Mouse (Mus musculus) limb, embryonic 15.5 days (tissue): Measurements from ENCODE around the gene Selenof. TPM values are rescaled to one million over a fixed set of nuclear protein-coding genes. Genes with fewer than 3 reads are reported as not detected.
A peak's percentile ranks its signal among the peaks of the same experiment; 100 is the strongest.

Experiments
- ATAC-seq: fragments of 200-750 bp; cut with Nextera tagmentation; 2 replicates; pipeline ENCODE4 v1.8.0; 2017; ENCODE audit warnings: low read depth, moderate TSS enrichment; ENCODE audit not compliant: insufficient number of reproducible peaks, low FRiP score, low TSS enrichment
- H3K27ac ChIP-seq: fragments of 300-500 bp; sonication (generic); 2 replicates; pipeline ENCODE4 v1.5.1; 2015; ENCODE audit warnings: moderate library complexity, mild to moderate bottlenecking, inconsistent platforms
- H3K27me3 ChIP-seq: fragments of 300-500 bp; sonication (generic); 2 replicates; pipeline ENCODE4 v1.6.1; 2015; ENCODE audit warnings: inconsistent platforms
- H3K36me3 ChIP-seq: fragments of 300-500 bp; sonication (generic); 2 replicates; pipeline ENCODE4 v1.6.1; 2015; ENCODE audit warnings: inconsistent platforms
- H3K4me1 ChIP-seq: fragments of 300-500 bp; sonication (generic); 2 replicates; pipeline ENCODE4 v1.6.1; 2015; ENCODE audit warnings: inconsistent platforms
- H3K4me2 ChIP-seq: fragments of 300-500 bp; sonication (generic); 2 replicates; pipeline ENCODE4 v1.6.1; 2015; ENCODE audit warnings: mild to moderate bottlenecking, inconsistent platforms
- H3K4me3 ChIP-seq: fragments of 300-500 bp; sonication (generic); 2 replicates; pipeline ENCODE4 v1.5.1; 2015; ENCODE audit warnings: mild to moderate bottlenecking, inconsistent platforms
- H3K9ac ChIP-seq: fragments of 300-500 bp; sonication (generic); 2 replicates; pipeline ENCODE4 v1.6.1; 2015; ENCODE audit warnings: inconsistent platforms
- H3K9me3 ChIP-seq: fragments of 300-500 bp; sonication (generic); 2 replicates; pipeline ENCODE4 v1.6.1; 2016; ENCODE audit warnings: inconsistent platforms
- WGBS: fragments of 180-500 bp; shearing (Covaris S2); methylation state at CpG from one replicate; pipeline ENCODE4 v1.1.7; 2015; 5-methylcytosine and 5-hydroxymethylcytosine counted together
- polyA plus RNA-seq: library from polyadenylated mRNA; unstranded; fragments of >200 nt; fragmentation: Nextera tagmentation; extraction: Ambion mirVana; gene quantifications from 2 replicates; pipeline ENCODE4 v1.2.1, GENCODE M21; 2015

Selenof gene
- polyA plus RNA-seq, 1 experiment from 2014 or later: 689 TPM

DNA sequence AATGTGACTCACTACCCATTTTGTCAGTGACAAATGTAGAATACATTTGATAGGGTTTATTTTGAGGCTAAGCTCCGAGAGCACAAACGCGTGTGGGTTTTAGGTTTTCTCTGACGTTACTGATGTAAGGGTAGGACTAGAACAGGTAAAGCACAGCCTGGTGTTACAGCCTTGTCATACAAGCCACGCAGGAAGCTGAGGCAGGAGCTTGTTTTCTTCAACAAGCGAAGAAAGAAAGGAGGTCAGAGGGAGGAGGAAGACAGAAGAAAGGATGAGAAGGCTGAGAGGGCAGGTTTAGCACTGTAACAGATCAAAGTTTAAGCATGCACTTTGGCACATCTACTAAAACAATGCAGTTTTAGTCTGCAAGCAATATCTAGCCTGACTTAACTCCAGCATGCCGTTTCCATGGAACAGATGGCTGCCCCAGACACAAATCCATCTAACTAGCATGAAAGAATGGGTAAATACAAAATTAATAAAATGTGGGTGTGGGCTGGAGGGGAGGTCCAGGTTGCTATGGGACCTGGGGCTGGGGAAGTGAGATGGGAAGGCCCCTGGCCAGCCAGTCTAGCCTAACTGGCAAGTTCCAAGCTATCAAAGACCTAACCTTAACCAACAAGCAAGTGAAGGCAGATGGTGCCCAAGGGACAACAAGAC is 21.8 kb upstream of the Selenof start:
- ATAC-seq: no peak
- Histone ChIP-seq H3K9ac (no peak overlapping the region), H3K27ac (no peak overlapping the region), H3K9me3 (no peaks in the 10 kb centered on the region), H3K36me3 (no peaks in the 10 kb centered on the region), H3K4me3 (no peak overlapping the region), H3K4me1 (peaks cover 18% of the 10 kb centered on the region), H3K27me3 (no peaks in the 10 kb centered on the region), H3K4me2 (no peak overlapping the region)
- 81% methylated on average over 7 of the region's 7 CpGs for WGBS

DNA sequence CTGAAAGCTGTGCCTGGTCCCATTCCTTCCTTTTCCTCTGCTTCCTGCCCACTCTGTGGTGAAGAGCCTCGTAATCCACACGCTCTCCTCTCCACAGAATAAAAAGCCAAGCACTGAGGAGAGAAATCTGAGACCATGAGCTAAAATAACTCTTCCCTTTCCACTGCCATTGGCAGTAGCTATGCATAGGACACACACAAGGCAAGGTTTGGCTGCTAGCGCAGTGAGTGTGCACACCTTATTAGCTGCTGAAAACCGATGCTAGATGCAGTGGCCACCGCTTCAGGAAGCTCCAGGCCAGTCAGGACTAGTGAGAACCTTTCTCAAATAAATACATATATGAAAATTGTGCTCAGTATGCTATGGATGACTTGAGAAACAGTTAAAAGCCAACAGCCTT is 20.1 kb upstream of the Selenof start:
- H3K27me3 ChIP-seq: no peaks in the 10 kb centered on the region
- H3K27ac ChIP-seq: no peak overlapping the region
- no peak overlapping the region for H3K4me3 ChIP-seq
- peaks cover 17% of the 10 kb centered on the region for H3K4me1 ChIP-seq
- no peaks in the 10 kb centered on the region for H3K9me3 ChIP-seq
- no peak overlapping the region for H3K9ac ChIP-seq
- ATAC-seq: no peak
- no peaks in the 10 kb centered on the region for H3K36me3 ChIP-seq
- no peak overlapping the region for H3K4me2 ChIP-seq
- WGBS: 82% methylated on average over 5 of the region's 5 CpGs

DNA sequence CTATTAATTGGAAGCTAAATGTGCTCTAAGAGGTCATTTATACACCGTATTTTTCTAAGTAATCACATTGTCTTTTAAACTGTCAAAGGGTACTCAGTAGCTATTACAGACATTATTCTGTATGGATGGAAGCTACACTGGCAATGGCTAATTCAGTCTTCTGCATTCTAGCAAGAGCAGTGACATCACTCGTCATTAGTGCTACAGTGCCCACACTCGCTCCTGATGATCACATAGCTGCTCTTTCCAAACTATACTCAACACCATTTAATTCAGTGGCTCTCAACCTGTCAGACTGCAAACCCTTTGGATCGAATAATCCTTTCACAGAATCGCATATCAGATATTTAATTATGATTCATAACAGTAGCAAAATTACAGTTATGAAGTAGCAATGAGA is 19.4 kb upstream of the Selenof start:
- Histone ChIP-seq H3K4me3 (no peak overlapping the region), H3K9ac (no peak overlapping the region), H3K27me3 (no peaks in the 10 kb centered on the region), H3K36me3 (no peaks in the 10 kb centered on the region), H3K27ac (no peak overlapping the region), H3K4me2 (no peak overlapping the region), H3K9me3 (no peaks in the 10 kb centered on the region), H3K4me1 (peaks cover 15% of the 10 kb centered on the region)
- WGBS: 89% methylated on average over 5 of the region's 5 CpGs
- ATAC-seq: no peak

DNA sequence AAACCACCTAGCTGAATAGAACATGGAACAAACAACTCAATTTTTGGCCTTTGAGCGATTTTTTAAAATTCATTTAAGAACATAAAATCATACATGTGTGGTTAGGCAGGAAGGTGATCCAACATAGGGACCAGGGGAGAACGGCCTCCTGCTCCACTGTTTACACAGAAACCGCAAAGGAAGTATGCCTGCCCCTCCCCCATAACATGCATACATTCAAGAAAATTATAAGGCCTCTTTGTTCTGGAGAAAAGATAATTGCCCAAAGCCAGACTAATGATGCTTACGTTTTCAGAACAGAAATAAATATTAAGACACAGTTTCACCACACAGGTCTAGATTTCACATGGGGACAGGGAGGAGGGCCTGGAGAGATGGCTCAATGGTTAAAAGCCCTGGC is 18.7 kb upstream of the Selenof start:
- Histone ChIP-seq H3K27ac (0 out of 2 replicates have a peak overlapping the region, but pooled peaks have one; percentile 59), H3K4me3 (no peak overlapping the region), H3K9ac (no peak overlapping the region), H3K27me3 (no peaks in the 10 kb centered on the region), H3K4me1 (peaks cover 10% of the 10 kb centered on the region), H3K36me3 (no peaks in the 10 kb centered on the region), H3K9me3 (no peaks in the 10 kb centered on the region), H3K4me2 (no peak overlapping the region)
- no peak for ATAC-seq
- 50% methylated on average over 4 of the region's 4 CpGs for WGBS

DNA sequence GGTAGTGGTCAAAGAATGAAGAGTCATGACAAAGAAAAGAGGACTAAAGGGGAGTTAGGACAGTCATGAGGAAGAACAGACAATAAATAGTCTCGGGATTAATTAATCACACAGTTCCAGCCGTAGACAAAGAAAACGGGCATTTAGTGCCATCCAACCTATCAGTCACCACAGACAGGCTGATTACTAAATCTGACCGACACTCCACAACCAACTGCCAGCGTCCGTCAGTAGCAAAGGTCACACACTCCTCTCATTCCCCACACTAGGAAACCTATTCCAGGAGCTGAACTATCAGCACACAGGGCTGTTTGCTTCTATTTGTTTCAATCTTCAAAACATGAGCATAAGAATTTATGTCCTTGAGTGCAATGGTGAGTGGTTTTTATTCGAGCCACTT is 16.2 kb upstream of the Selenof start:
- no peak overlapping the region for H3K4me3 ChIP-seq
- no peak overlapping the region for H3K4me2 ChIP-seq
- peaks cover 22% of the 10 kb centered on the region for H3K4me1 ChIP-seq
- no peaks in the 10 kb centered on the region for H3K36me3 ChIP-seq
- no peak overlapping the region for H3K27ac ChIP-seq
- H3K9me3 ChIP-seq: no peaks in the 10 kb centered on the region
- WGBS: 71% methylated on average over 7 of the region's 7 CpGs
- no peak for ATAC-seq
- no peaks in the 10 kb centered on the region for H3K27me3 ChIP-seq
- H3K9ac ChIP-seq: no peak overlapping the region

DNA sequence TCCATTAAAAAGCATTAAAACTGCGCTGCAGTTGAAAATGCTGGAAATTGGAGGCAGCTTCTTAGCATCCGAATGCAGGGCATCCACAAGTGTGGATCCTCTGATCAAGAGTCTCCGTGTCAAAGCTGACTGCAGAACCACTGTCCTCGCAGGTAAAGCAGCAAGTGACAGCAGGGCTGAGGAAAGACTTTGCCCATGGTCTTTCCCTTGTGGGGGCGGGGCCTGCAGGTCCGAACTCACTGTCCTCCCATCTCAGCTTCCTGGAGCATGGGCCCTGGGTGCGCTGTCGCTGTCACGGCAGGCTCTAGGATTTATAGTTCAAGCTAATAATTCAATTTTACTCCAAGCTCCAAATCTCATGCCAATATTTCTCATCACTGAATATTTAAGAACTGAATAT is 15.6 kb upstream of the Selenof start:
- Histone ChIP-seq H3K36me3 (no peaks in the 10 kb centered on the region), H3K27me3 (no peaks in the 10 kb centered on the region), H3K9ac (no peak overlapping the region), H3K4me1 (peaks cover 25% of the 10 kb centered on the region), H3K27ac (no peak overlapping the region), H3K9me3 (no peaks in the 10 kb centered on the region), H3K4me3 (no peak overlapping the region), H3K4me2 (no peak overlapping the region)
- WGBS: 73% methylated on average over 9 of the region's 9 CpGs
- ATAC-seq: no peak

DNA sequence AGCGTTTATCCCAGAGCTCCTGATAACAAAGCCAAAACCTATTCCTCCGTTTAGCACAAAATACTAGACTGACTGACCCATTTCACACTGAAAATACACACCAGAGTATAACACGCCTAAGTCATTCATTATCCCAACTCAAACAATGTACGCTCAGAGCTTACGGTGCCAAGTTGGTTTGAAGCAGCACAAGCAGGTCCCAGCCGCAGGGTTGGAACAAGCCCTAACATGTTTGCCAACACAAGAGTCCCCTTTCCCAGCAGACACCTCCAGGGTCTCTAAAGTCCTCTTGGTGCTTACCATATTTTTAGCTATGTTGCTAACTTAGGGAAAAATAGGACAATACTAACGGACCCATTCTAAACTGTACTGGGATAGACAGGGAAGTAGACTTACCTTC is 15.0 kb upstream of the Selenof start:
- no peak overlapping the region for H3K4me2 ChIP-seq
- WGBS: 85% methylated on average over 7 of the region's 7 CpGs
- no peak overlapping the region for H3K27ac ChIP-seq
- no peak for ATAC-seq
- H3K9me3 ChIP-seq: no peaks in the 10 kb centered on the region
- no peaks in the 10 kb centered on the region for H3K27me3 ChIP-seq
- H3K4me1 ChIP-seq: peaks cover 26% of the 10 kb centered on the region
- no peak overlapping the region for H3K4me3 ChIP-seq
- no peaks in the 10 kb centered on the region for H3K36me3 ChIP-seq
- no peak overlapping the region for H3K9ac ChIP-seq

DNA sequence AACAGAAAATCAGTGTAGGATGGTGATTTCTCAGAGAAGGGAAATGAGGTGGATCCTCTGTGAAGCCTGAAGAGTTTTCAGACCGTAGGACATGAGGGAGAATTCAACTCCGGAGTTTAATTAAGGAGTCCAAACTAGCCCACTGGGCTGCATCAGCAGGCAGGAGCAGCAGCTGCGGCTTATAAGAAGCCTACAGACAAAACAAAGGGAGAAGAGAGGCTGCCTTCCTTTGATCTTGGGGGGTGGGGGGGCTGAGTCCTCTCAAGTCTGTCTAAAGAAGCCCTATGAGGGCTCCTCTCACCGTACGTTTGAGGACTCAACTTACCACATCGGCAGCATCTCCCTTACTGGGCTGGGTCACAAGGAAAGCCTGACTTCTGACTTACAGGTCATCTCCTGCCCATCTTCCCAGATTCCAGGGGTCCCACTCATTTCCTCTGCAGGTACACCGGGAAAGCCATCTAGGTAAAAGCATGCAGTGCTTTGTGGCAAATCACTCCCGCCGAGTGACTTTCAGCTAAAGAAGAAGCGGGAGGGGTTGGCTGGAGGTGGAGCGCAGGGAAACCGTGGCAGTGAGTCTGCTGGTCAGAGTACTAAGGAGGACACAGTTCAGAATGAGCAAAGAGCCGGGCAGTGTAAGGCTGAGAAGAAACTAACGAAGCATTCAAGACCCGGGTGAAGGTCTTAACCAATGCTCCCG is 13.3 kb upstream of the Selenof start:
- Histone ChIP-seq H3K4me2 (0 out of 2 replicates have a peak overlapping the region, but pooled peaks have one; percentile 17), H3K27me3 (no peaks in the 10 kb centered on the region), H3K4me3 (no peak overlapping the region), H3K9me3 (no peaks in the 10 kb centered on the region), H3K27ac (no peak overlapping the region), H3K4me1 (peaks cover 19% of the 10 kb centered on the region), H3K9ac (no peak overlapping the region), H3K36me3 (no peaks in the 10 kb centered on the region)
- ATAC-seq: no peak
- 19% methylated on average over 16 of the region's 16 CpGs for WGBS

DNA sequence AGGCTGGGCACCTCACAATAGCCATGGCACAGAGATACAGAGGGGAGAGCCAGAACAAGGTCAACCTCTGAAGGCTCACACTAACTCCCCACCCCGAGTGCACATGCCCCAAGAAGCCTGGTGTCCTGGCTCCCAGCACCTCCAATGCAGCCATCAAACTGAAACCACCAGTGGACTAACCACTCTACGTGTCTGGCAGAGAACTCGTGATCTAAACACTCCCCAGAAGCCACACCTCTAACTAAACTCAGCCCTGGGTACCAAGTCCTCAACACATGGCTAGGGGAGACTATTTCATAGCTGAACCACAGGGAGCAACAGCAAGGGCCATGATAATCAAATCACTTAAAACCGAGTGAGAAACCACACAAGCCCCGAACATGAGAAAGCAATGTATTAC is 11.8 kb upstream of the Selenof start:
- no peaks in the 10 kb centered on the region for H3K27me3 ChIP-seq
- ATAC-seq: no peak
- H3K9ac ChIP-seq: no peak overlapping the region
- WGBS: 28% methylated on average over 5 of the region's 5 CpGs
- no peak overlapping the region for H3K4me3 ChIP-seq
- H3K9me3 ChIP-seq: no peaks in the 10 kb centered on the region
- H3K4me2 ChIP-seq: 0 out of 2 replicates have a peak overlapping the region, but pooled peaks have one; percentile 20
- H3K27ac ChIP-seq: peak overlapping the region; percentile 38; the same call in 1 of the 2 replicates
- no peaks in the 10 kb centered on the region for H3K36me3 ChIP-seq
- H3K4me1 ChIP-seq: peaks cover 19% of the 10 kb centered on the region

DNA sequence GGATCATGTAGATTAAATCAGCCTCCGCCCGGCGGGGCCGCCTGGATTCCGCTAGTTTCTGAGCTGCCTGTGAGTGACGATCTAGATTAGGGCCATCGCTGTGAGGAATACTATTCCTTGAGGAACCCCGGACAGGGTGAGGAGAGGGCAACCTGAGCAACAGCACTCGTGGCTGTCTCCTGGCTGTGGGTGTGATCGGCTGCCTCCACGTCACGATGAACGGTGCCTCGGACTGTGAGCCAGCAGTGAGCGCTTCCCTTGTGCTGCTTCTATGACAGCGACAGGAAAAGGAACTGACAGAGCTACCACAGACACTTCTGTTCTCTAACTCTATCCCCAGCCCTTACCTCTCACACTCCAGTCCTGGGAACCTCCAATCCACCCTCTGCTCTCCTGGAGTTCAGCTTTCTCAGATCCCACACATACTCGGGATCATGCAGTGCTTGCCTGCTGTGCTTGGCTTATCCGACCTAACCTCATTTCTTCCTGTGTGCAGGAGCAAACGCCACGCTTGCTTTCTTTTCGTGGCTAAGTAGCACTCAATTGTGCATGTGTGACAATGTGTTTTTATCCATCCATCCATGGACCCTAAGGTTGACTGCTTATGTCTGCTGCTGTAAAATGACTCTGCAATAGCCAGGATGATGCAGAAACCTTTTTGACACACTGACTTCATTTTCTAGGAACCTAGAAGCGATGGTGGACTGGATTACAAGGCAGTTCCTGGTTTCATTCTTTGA is 8.4 kb upstream of the Selenof start:
- Histone ChIP-seq H3K27me3 (no peaks in the 10 kb centered on the region), H3K4me3 (no peak overlapping the region), H3K4me1 (peaks cover 16% of the 10 kb centered on the region), H3K9ac (no peak overlapping the region), H3K36me3 (no peaks in the 10 kb centered on the region), H3K27ac (no peak overlapping the region), H3K4me2 (no peak overlapping the region), H3K9me3 (no peaks in the 10 kb centered on the region)
- no peak for ATAC-seq
- 79% methylated on average over 22 of the region's 22 CpGs for WGBS

DNA sequence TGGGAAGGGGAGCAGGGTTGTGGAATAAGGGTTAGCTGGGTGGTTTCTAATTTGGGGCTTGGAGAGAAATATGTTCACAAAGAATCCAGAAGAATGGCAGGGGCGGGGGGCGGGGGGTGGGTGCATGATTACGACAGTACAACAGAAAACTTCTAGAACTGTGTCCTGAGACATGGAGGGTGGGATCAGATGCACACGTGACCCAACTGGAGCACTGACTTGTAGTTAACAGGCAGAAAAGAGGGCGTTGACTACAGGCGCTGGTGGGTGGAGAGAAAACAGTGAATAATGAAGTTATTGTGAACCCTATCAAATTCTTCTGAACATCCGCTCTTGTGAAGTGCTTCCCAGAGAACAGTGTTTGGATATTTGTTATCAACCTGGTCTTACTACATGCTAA is 6.2 kb upstream of the Selenof start:
- H3K36me3 ChIP-seq: no peaks in the 10 kb centered on the region
- 89% methylated on average over 7 of the region's 7 CpGs for WGBS
- no peak overlapping the region for H3K4me2 ChIP-seq
- H3K4me3 ChIP-seq: no peak overlapping the region
- peaks cover 12% of the 10 kb centered on the region for H3K4me1 ChIP-seq
- H3K9me3 ChIP-seq: no peaks in the 10 kb centered on the region
- H3K27me3 ChIP-seq: no peaks in the 10 kb centered on the region
- ATAC-seq: no peak
- no peak overlapping the region for H3K9ac ChIP-seq
- H3K27ac ChIP-seq: no peak overlapping the region

DNA sequence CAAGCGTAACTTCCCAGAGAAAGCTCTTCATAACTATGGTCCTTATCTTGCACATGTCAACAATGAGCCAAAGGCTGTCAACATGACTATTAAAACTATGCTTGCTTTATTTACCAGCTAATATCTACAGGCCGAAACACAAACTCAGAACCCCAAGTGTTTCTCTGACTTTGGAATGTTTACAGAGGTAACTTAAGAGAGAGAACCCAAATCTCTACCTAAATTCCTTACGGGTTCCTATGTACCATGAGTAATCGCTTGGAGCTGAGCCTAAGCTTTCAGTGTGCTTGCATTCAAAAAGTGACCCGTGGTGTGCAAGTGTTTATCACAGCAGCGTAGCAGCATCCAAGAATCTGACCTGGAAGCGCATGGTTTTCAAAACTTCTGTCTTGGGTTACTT is 4.9 kb upstream of the Selenof start:
- ATAC-seq: no peak
- H3K9ac ChIP-seq: no peak overlapping the region
- H3K9me3 ChIP-seq: no peaks in the 10 kb centered on the region
- WGBS: 78% methylated on average over 7 of the region's 7 CpGs
- peaks cover 8% of the 10 kb centered on the region for H3K4me1 ChIP-seq
- no peak overlapping the region for H3K27ac ChIP-seq
- no peak overlapping the region for H3K4me2 ChIP-seq
- no peak overlapping the region for H3K4me3 ChIP-seq
- H3K27me3 ChIP-seq: no peaks in the 10 kb centered on the region
- no peaks in the 10 kb centered on the region for H3K36me3 ChIP-seq
